Mouse (Mus musculus) liver, embryonic 16.5 days (tissue): ENCODE measurements around the gene Itgb6. TPM values are rescaled to one million over a fixed set of nuclear protein-coding genes. Genes with fewer than 3 reads are reported as not detected.

Source experiments
- ATAC-seq: fragments of 200-750 bp; cut with Nextera tagmentation; 2 replicates; pipeline ENCODE4 v1.8.0; 2017; ENCODE audit warnings: low read depth, mild to moderate bottlenecking, moderate number of reproducible peaks, moderate library complexity
- H3K27ac ChIP-seq: fragments of 300-500 bp; sonication (generic); 2 replicates; pipeline ENCODE4 v1.5.1; 2014; ENCODE audit warnings: mild to moderate bottlenecking, low read length
- H3K27me3 ChIP-seq: fragments of 300-500 bp; sonication (generic); 2 replicates; pipeline ENCODE4 v1.6.1; 2014; ENCODE audit warnings: low read depth, low read length, mixed read lengths; ENCODE audit not compliant: control insufficient read depth, insufficient read depth
- H3K36me3 ChIP-seq: fragments of 300-500 bp; sonication (generic); 2 replicates; pipeline ENCODE4 v1.6.1; 2014; ENCODE audit warnings: mild to moderate bottlenecking; ENCODE audit not compliant: control insufficient read depth, insufficient read depth
- H3K4me1 ChIP-seq: fragments of 300-500 bp; sonication (generic); 2 replicates; pipeline ENCODE4 v1.6.1; 2014; ENCODE audit warnings: low read depth, low read length, mixed read lengths; ENCODE audit not compliant: control insufficient read depth
- H3K4me2 ChIP-seq: fragments of 300-500 bp; sonication (generic); 2 replicates; pipeline ENCODE4 v1.6.1; 2014; ENCODE audit warnings: low read depth, low read length, mixed read lengths
- H3K4me3 ChIP-seq: fragments of 300-500 bp; sonication (generic); 2 replicates; pipeline ENCODE4 v1.5.1; 2014; ENCODE audit warnings: low read depth, mild to moderate bottlenecking, low read length
- H3K9ac ChIP-seq: fragments of 300-500 bp; sonication (generic); 2 replicates; pipeline ENCODE4 v1.6.1; 2014; ENCODE audit warnings: low read depth, low read length
- H3K9me3 ChIP-seq: fragments of 300-500 bp; sonication (generic); replicated peaks from 2 replicates; pipeline ENCODE4 v1.6.1; 2016; ENCODE audit warnings: low read length; ENCODE audit not compliant: control insufficient read depth
- WGBS: fragments of 180-500 bp; shearing (Covaris S2); extraction: QIAGEN DNeasy Blood & Tissue Kit; methylation state at CpG from one replicate; pipeline ENCODE4 v1.1.7; 2014; ENCODE audit not compliant: insufficient replicate concordance; 5-methylcytosine and 5-hydroxymethylcytosine counted together
- polyA plus RNA-seq: library from polyadenylated mRNA; unstranded; fragments of >200 nt; fragmentation: Nextera tagmentation; extraction: Ambion mirVana; gene quantifications from 2 replicates; pipeline ENCODE4 v1.2.1, GENCODE M21; 2015

Gene Itgb6
- polyA plus RNA-seq, 1 experiment from 2014 or later, result 0.31 TPM

DNA sequence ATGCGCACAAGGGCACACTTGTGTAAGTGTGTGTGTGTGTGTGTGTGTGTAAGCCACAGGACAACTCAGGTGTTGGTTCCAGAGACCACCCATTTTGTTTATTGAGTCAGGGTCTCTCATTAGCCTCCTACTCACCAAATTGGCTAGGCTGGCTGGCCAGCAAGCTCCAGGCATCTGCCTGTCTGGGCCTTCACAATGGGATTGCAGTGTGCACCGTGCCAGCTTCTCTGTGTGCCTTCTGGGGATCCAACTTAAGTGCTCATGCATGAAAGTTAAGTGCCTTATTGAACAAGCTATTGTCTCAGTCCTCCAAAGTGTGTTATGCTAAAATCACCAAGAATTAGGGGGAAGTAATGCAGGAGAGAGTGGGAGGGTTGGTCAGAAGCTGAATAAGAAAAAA, 92.1 kb downstream of the Itgb6 start:
- WGBS, result 73% methylated on average over 2 of the region's 2 CpGs

GRCm38 (mm10) chr2:60627952-60628351, 94.5 kb downstream of the Itgb6 start:
- no peaks in the 10 kb centered on the region for H3K9me3 ChIP-seq
- 27% methylated on average over 4 of the region's 4 CpGs for WGBS
- no peak overlapping the region for H3K4me2 ChIP-seq
- H3K4me3 ChIP-seq, result no peak overlapping the region
- no peak overlapping the region for H3K9ac ChIP-seq
- H3K4me1 ChIP-seq, result no peaks in the 10 kb centered on the region
- H3K27ac ChIP-seq, result no peak overlapping the region
- H3K27me3 ChIP-seq, result no peaks in the 10 kb centered on the region
- H3K36me3 ChIP-seq, result no peaks in the 10 kb centered on the region
- no peak for ATAC-seq

More for the DNA sequence above, 92.1 kb downstream of the Itgb6 start:
- Histone ChIP-seq H3K9ac (no peak overlapping the region), H3K27ac (no peak overlapping the region), H3K27me3 (no peaks in the 10 kb centered on the region), H3K4me1 (no peaks in the 10 kb centered on the region), H3K36me3 (no peaks in the 10 kb centered on the region), H3K9me3 (no peaks in the 10 kb centered on the region), H3K4me2 (no peak overlapping the region), H3K4me3 (no peak overlapping the region)
- no peak for ATAC-seq

- Histone ChIP-seq H3K9ac (no peak overlapping the region), H3K9me3 (no peaks in the 10 kb centered on the region), H3K27me3 (no peaks in the 10 kb centered on the region), H3K4me3 (no peak overlapping the region), H3K4me1 (no peaks in the 10 kb centered on the region), H3K36me3 (no peaks in the 10 kb centered on the region), H3K27ac (no peak overlapping the region), H3K4me2 (no peak overlapping the region)
- ATAC-seq, result no peak
- WGBS, result 46% methylated on average over 10 of the region's 10 CpGs
These were observed 94.9 kb downstream of the Itgb6 start for GRCm38 (mm10) chr2:60627515-60627914.

DNA sequence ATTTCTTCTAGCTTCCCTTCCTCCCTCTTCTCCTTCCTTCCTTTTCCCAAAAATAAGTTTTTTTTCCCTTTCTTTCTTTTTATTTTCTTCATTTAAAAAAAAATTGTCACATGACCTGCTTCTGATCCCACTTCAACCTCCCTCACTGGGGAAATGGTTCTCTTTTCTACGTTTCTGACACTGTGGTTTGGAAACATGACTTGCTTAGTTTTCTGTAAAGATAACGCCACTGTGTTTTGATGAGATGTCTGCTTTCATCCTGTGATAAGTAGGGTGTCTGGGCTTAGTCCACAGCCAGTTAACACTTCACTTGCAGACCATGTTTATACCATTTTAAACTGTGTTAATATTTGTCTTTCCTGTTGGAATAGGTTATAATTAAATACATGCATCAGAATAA, 96.7 kb downstream of the Itgb6 start:
- WGBS, result 13% methylated on average over 2 of the region's 2 CpGs
- Histone ChIP-seq H3K4me2 (no peak overlapping the region), H3K27ac (no peak overlapping the region), H3K27me3 (no peaks in the 10 kb centered on the region), H3K9ac (no peak overlapping the region), H3K4me1 (no peaks in the 10 kb centered on the region), H3K9me3 (no peaks in the 10 kb centered on the region), H3K4me3 (no peak overlapping the region), H3K36me3 (no peaks in the 10 kb centered on the region)
- ATAC-seq, result no peak

GRCm38 (mm10) chr2:60622161-60622560, 100.3 kb downstream of the Itgb6 start:
- no peaks in the 10 kb centered on the region for H3K36me3 ChIP-seq

DNA sequence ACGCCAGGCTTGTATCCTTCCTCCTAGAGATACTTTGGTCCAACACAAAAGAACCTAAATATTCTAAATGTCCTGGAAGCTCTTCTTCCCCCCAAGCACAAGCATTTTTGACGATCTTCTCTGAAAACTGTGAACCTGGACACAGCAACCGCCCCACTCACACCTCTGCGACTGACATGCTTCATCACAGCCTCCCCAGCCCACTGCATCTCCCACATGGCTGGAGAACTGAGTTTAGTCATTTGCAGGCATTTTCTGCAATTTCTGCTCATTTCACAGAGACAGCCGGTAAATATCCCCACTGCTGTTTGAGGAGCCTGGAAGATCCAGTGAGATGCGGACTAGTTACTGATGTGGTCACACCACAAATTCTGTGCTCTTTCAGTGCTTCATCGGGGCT, 107.7 kb downstream of the Itgb6 start:
- Histone ChIP-seq H3K4me2 (no peak overlapping the region), H3K4me1 (no peaks in the 10 kb centered on the region), H3K36me3 (no peaks in the 10 kb centered on the region), H3K4me3 (no peak overlapping the region), H3K9ac (no peak overlapping the region), H3K27ac (no peak overlapping the region), H3K27me3 (no peaks in the 10 kb centered on the region), H3K9me3 (no peaks in the 10 kb centered on the region)
- ATAC-seq, result no peak
- WGBS, result 71% methylated on average over 7 of the region's 7 CpGs

More at GRCm38 (mm10) chr2:60622161-60622560, 100.3 kb downstream of the Itgb6 start:
- Histone ChIP-seq H3K9me3 (no peaks in the 10 kb centered on the region), H3K9ac (no peak overlapping the region), H3K27me3 (no peaks in the 10 kb centered on the region), H3K27ac (no peak overlapping the region), H3K4me3 (no peak overlapping the region), H3K4me1 (no peaks in the 10 kb centered on the region), H3K4me2 (no peak overlapping the region)
- ATAC-seq, result no peak
- WGBS, result 12% methylated on average over 7 of the region's 7 CpGs

DNA sequence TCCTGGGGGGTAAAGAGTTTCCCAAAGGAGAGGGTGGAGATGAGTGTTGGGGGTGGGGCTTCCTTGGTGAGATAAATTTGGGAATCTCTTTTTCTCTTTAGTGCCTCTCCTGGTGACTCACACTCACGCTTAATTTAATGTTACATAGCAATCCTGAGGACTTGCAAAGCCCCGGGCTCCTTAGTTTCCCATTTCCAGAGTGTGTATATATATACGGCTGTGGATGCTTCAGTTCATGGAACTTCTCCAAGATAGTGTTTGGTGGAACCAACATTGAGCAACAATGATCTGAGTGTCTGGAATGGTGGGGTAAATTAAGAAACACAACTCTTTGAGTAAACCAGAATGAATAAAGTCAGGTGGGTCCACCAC, 108.6 kb downstream of the Itgb6 start:
- WGBS, result 57% methylated on average over 3 of the region's 3 CpGs
- no peak for ATAC-seq
- Histone ChIP-seq H3K4me2 (no peak overlapping the region), H3K27ac (no peak overlapping the region), H3K4me3 (no peak overlapping the region), H3K9ac (no peak overlapping the region), H3K27me3 (no peaks in the 10 kb centered on the region), H3K9me3 (no peaks in the 10 kb centered on the region), H3K4me1 (no peaks in the 10 kb centered on the region), H3K36me3 (no peaks in the 10 kb centered on the region)

- H3K36me3 ChIP-seq, result no peaks in the 10 kb centered on the region
- H3K9ac ChIP-seq, result no peak overlapping the region
- no peak overlapping the region for H3K4me3 ChIP-seq
- no peaks in the 10 kb centered on the region for H3K4me1 ChIP-seq
- no peaks in the 10 kb centered on the region for H3K27me3 ChIP-seq
- no peak for ATAC-seq
- H3K27ac ChIP-seq, result no peak overlapping the region
- no peaks in the 10 kb centered on the region for H3K9me3 ChIP-seq
- WGBS, result 76% methylated on average over 15 of the region's 15 CpGs
- no peak overlapping the region for H3K4me2 ChIP-seq
These were observed 109.3 kb downstream of the Itgb6 start for GRCm38 (mm10) chr2:60612906-60613856.

GRCm38 (mm10) chr2:60611622-60612021, 110.8 kb downstream of the Itgb6 start:
- WGBS, result 49% methylated on average over 3 of the region's 3 CpGs
- no peak overlapping the region for H3K9ac ChIP-seq
- no peak overlapping the region for H3K4me3 ChIP-seq
- no peak overlapping the region for H3K27ac ChIP-seq
- no peaks in the 10 kb centered on the region for H3K36me3 ChIP-seq
- H3K27me3 ChIP-seq, result no peaks in the 10 kb centered on the region
- ATAC-seq, result no peak
- no peak overlapping the region for H3K4me2 ChIP-seq
- no peaks in the 10 kb centered on the region for H3K9me3 ChIP-seq
- no peaks in the 10 kb centered on the region for H3K4me1 ChIP-seq
